Mouse (Mus musculus) embryonic fibroblast, embryonic 13.5 days (primary cell): ENCODE measurements at regions not wholly inside any gene's neighbourhood (a gene's known extent, or its start where the extent isn't known, plus 50 kb on each side); places are given as distances from the start of the nearest gene placed in this dataset.

ENCODE experiments used
- CTCF ChIP-seq: IDR thresholded peaks from 2 replicates; pipeline ENCODE4 v1.5.1; 2011; ENCODE audit warnings: mild to moderate bottlenecking, control low read depth, low read length, moderate library complexity, borderline replicate concordance; ENCODE audit not compliant: insufficient read depth
- POLR2A ChIP-seq: IDR thresholded peaks from 2 replicates; pipeline ENCODE4 v1.6.1; 2011; ENCODE audit warnings: low read depth, mild to moderate bottlenecking, control low read depth, low read length, moderate library complexity

- TF ChIP-seq CTCF (no peak), POLR2A (no peak)
These were observed 146.9 kb upstream of the Tmem45b start for GRCm38 (mm10) chr9:31611036-31611695.
